Mouse (Mus musculus): ENCODE data around the gene Atpaf1.
A peak's percentile ranks its signal among the peaks of the same experiment; 100 is the strongest.

Gene Atpaf1

DNA sequence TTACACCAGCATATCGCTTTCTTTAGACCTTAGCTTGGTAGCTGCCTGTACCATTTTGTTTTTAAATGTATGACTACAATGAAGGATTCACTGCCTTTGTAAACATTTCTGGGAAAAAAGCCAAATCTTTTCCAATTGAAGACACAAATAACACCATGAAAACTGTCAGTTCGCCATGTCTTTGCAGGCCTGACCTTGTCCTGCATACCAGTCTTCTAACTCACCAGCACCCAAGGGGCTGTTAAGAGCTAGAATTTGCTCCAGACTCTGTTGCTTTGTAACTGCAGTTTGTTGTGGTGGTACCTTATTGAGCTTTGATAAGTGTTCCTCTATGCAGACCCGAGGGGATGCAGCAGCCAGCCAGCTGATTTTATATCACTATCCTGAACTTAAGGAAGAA lies 15.4 kb downstream of the Atpaf1 start:
- DNase-seq (ENCODE audit: low read depth in 2 of 2, low spot score in 2 of 2) = no peak

GRCm38 (mm10) chr4:115812326-115812725 lies 27.7 kb downstream of the Atpaf1 start:
- no peak for DNase-seq (ENCODE audit: low read depth in 2 of 2, low spot score in 2 of 2)

- DNase-seq (ENCODE audit: low read depth in 2 of 2, low spot score in 2 of 2) = no peak
Measured at GRCm38 (mm10) chr4:115815606-115816005, 31.0 kb downstream of the Atpaf1 start.

DNA sequence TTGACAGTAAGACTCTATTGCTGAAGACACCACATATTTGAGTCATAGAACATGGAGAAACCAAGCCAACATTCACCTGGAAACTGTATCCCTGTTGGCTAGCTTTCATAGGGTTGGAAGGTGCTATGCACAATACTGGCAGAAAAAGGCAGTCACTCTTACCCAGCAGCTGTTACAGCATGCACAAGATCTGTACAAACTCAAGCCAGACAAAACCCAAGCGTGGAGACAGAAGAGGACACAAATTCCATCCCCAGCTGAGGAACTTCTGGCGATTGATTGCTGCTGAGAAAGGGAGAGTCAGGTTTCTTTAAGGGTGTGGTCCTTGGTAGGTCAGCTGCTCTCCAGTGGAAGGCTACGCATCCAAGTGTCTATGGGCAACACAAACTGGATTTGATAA lies 35.6 kb downstream of the Atpaf1 start:
- DNase-seq (ENCODE audit: low read depth in 2 of 2, low spot score in 2 of 2) = no peak

GRCm38 (mm10) chr4:115820944-115821343 lies 36.3 kb downstream of the Atpaf1 start:
- DNase-seq (ENCODE audit: low read depth in 2 of 2, low spot score in 2 of 2) = no peak

DNA sequence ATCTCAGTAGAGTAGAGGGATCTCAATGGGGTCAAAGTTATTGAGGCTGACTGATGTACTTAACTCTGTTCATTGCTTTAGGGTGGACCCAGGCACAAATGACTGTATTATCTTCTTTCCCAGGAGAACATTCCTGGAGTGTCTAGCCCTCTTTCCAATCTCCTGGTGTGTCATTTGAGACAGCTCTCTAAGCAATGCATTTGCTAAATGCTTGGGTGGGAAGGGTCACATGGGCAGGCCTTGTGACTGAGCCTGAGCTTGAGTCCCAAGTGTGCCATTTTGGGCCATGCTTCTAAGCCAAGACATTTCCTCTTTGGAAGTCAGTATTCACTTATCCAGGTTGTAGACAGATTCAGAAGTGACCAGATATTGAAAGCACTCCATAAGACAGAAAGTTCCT lies 36.8 kb downstream of the Atpaf1 start:
- DNase-seq (ENCODE audit: low read depth in 2 of 2, low spot score in 2 of 2) = no peak

GRCm38 (mm10) chr4:115821928-115822327 lies 37.3 kb downstream of the Atpaf1 start:
- no peak for DNase-seq (ENCODE audit: low read depth in 2 of 2, low spot score in 2 of 2)

GRCm38 (mm10) chr4:115824178-115824577 lies 39.6 kb downstream of the Atpaf1 start:
- no peak for DNase-seq (ENCODE audit: low read depth in 2 of 2, low spot score in 2 of 2)

- no peak for DNase-seq (ENCODE audit: low read depth in 2 of 2, low spot score in 2 of 2)
Measured at GRCm38 (mm10) chr4:115825271-115825670, 40.7 kb downstream of the Atpaf1 start.

- DNase-seq (ENCODE audit: low read depth in 2 of 2, low spot score in 2 of 2) = no peak
Measured at GRCm38 (mm10) chr4:115827066-115827465, 42.5 kb downstream of the Atpaf1 start.

GRCm38 (mm10) chr4:115827535-115827887 lies 42.9 kb downstream of the Atpaf1 start:
- DNase-seq (ENCODE audit: low read depth in 2 of 2, low spot score in 2 of 2) = peak in 1 of 2 experiments; percentile 9

DNA sequence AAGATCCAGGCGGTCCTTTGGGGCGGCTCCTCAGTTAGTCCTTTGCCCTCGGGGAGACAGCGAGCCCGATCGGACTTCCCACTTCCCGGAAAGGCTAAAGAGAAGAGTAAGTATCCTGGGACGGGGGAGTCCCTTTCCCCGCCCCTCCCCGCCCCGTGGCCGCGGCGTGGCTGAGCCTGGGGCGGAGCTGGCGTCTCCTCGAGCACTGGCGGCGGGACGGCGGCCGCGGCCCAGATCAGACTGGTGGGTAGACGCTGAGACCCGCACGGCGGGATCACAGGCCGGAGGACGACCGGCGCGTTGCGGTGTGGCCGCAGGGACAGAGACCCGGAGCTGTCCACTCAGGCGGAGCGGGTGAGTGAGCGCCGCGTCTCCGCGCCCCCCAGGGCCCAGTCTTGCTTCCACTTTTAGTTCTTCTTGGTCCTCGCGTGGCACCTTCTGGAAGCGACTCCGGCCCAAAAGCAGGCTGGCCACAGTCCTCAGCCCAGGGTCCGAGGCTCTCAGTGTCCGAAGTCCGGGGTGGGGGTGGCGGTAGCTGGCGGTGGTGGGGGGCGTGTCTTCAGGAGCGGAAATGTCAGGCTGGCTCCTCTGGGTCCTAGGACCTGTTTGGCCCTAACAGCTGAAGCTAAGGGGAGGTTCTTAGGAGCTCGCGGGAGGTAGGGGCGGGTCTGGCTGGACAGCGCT lies 43.4 kb downstream of the Atpaf1 start, which contains the start of gene Mob3c:
TSS of gene Mob3c (plus strand) at position 205 of the 684 bp plus-strand sequence.
- peak; percentile 25 to 36 for DNase-seq (ENCODE audit: low read depth in 2 of 2, low spot score in 2 of 2)

GRCm38 (mm10) chr4:115828572-115828902 lies 43.9 kb downstream of the Atpaf1 start:
- no peak for DNase-seq (ENCODE audit: low read depth in 2 of 2, low spot score in 2 of 2)

DNA sequence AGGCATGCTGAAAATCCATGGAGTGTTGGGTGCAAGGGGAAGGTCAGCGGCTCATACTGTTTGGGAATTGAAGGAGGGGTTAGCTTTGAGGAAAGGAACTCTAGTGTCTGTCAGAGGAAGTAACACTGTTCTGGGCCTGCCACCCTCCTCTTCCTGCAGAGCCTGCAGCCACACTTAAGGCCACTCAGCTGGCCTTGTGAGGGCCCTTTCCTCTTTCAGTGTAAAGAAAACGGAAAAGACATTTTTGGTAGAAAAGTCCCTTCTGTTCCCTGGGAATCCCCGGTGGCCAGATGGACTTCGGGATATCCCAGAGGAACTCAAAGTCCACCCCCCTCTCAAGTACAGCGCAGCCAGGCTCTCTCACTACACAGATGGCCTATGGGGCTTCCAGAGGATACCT lies 45.9 kb downstream of the Atpaf1 start:
- no peak for DNase-seq (ENCODE audit: low read depth in 2 of 2, low spot score in 2 of 2)

- DNase-seq (ENCODE audit: low read depth in 2 of 2, low spot score in 2 of 2) = no peak
Measured at GRCm38 (mm10) chr4:115831221-115831620, 46.6 kb downstream of the Atpaf1 start.

DNA sequence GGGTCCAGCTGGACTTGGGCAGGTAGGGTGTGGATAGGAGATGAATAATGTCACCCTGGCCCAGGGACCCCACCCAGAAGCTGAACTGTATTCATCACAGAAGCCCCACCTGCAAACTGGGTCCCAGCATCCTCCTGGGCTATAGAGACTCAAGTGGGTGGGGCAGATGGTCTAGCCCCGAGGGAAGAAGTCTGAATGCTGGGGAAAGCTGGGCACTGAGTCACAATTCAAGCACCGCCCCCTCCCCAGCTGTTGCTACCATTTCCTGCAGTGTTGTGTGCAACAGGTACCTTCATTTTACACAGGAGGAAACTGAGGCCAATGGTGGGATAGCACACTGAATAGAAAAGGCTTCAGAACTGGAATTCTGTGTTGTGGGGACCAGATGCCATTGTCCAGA lies 47.4 kb downstream of the Atpaf1 start:
- no peak for DNase-seq (ENCODE audit: low read depth in 2 of 2, low spot score in 2 of 2)

GRCm38 (mm10) chr4:115835576-115835975 lies 51.0 kb downstream of the Atpaf1 start:
- no peak for DNase-seq (ENCODE audit: low read depth in 2 of 2, low spot score in 2 of 2)

- no peak for DNase-seq (ENCODE audit: low read depth in 2 of 2, low spot score in 2 of 2)
Measured at GRCm38 (mm10) chr4:115838196-115838595, 53.6 kb downstream of the Atpaf1 start.

GRCm38 (mm10) chr4:115838696-115839641 lies 54.4 kb downstream of the Atpaf1 start, which contains the start of gene Mknk1:
Mknk1 (plus strand) TSS chr4:115839198.
- peak; percentile 87 to 92 for DNase-seq (ENCODE audit: low read depth in 2 of 2, low spot score in 2 of 2)

DNA sequence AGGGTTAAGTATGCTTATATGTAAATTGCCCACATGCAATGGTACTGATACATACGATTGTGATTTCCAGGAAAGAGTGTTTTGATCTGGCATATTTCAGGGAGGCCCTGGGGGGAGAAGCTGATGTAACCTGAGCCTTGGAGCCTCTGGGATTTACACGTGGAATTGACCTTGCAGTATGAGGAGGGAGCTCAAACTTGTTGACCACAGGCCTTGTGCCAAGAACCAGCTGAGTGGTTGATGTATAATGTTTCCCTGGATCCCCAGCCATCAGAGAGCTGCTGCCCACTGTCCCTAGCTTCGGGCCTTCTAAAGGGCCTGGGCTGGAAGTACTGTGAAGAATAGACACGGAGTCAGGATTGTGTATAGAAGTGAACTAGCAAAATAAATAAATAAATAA lies 55.3 kb downstream of the Atpaf1 start:
- no peak for DNase-seq (ENCODE audit: low read depth in 2 of 2, low spot score in 2 of 2)

DNA sequence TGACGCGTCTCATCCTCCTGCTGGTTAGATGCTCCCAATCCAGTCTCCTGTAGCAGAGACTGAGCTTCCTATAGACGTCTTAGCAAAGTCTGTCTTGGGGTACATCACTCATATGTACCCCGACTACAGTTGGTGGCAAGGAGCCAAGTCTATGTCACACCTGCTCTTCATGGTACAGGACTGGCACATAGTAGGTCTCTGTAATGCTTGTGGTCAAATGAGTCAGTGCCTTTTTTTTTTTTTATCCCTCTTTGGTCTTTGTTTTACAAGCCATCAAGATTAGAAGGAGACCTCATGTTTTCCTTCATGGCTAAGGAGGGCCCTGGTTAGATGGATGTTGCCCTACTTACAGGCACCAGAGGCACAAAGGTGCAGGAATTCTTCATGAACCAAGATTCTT lies 56.2 kb downstream of the Atpaf1 start:
- no peak for DNase-seq (ENCODE audit: low read depth in 2 of 2, low spot score in 2 of 2)

DNA sequence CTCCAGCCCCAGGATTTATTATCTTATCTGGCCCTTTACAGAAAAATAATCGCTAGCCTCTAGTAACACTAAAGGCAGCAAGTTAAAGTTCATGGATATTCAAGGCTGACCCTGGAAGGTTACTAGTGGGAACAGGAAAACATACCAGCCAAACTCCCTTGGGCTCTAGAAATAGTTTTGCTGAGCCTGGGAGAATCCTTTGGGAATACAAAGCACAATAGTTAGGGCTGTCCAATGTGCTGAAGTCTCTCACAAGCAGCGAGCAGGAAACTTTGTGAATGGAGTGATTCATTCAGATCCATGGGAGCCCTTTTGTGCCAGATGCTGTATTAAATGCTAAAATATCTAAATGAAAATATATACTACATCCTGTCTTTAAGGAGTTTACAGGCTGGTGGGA lies 62.0 kb downstream of the Atpaf1 start:
- DNase-seq (ENCODE audit: low read depth in 2 of 2, low spot score in 2 of 2) = no peak

Data from CD8-positive naive resting alpha-beta T cell, adult 2 months (primary cell).